Mouse (Mus musculus): ENCODE measurements around the gene Lrguk.

The Lrguk gene

DNA sequence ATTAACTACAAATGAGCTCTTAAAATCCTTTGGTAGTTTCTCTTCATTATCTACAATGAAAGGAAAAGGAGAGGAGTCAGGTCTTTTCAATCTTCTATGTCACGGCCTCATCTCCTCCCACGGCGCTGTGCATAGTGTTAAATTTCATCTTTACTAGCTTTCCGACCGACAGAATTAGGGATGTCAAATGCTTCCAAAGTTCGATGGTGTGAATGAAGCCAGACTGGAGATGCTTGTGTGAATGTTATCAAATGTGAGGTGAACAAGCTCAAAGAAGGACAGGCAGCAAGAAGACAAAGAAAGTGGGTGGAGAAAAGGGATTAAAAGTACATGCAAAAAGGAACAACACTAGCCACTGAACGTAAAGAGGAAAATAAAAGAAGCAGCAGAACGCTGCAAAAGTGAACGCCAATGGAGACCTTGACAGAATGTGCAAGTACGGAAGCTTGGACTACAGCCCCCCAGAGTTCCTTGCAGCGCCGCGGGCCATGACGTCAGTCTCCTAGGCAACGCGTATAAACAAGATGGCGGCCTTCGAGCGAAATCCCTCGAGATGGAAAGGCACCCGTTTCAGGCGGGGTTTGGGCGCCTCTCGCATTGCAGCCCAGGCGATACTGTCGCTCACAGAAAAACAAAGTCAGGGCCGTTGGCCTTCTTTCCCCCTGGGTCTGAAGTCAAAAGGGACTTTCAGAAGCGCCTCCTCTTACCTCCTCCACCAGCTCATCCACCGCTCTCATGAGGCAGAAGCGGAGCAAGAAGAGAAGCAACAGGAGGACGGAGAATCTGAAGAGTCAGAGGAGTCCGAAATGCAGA lies at the start of gene Lrguk:
Gene Lrguk (plus strand): TSS at position 516 of the 813 bp plus-strand sequence.
- ATAC-seq (ENCODE audit: low TSS enrichment), result peak; percentile 100

DNA sequence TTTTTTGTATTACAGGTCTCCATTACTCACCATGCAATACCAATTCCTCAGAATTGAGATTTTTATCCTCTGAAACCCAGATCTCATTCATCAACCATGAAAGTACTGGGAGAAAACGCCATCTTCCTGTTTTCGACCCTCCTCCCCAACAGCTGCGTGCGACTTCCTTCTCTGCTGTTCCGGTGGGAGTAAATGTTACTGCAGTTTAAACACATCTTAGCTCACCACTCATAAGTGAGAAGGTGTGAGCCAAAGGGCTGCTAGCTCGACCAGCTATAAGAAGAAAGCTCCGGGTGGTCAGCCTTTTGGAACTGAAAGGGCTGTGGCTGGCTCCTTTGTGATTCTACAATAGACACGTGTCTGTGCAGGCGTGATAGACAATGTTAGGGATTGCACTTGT lies 46.5 kb upstream of the Lrguk start:
- ATAC-seq (ENCODE audit: low TSS enrichment), result no peak

DNA sequence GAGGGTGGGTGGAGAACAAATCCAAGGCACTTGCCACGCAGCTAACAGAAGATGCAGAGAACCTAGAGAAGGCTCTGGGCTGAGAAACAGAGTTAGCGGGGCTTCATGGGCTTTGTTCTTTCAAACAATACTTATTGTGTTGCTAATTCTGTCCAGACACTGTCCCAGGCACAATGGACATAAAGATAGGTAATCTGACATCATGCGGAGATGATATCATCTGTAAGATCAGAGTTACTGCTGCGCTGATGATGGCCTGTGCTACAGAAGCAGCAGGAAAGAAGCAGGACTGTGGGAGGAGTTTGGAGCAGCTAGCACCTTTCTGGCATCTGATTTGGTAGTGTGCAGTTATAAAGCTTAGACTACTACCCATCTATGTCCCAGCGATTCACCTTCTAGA lies 42.1 kb upstream of the Lrguk start:
- ATAC-seq (ENCODE audit: low TSS enrichment), result no peak

DNA sequence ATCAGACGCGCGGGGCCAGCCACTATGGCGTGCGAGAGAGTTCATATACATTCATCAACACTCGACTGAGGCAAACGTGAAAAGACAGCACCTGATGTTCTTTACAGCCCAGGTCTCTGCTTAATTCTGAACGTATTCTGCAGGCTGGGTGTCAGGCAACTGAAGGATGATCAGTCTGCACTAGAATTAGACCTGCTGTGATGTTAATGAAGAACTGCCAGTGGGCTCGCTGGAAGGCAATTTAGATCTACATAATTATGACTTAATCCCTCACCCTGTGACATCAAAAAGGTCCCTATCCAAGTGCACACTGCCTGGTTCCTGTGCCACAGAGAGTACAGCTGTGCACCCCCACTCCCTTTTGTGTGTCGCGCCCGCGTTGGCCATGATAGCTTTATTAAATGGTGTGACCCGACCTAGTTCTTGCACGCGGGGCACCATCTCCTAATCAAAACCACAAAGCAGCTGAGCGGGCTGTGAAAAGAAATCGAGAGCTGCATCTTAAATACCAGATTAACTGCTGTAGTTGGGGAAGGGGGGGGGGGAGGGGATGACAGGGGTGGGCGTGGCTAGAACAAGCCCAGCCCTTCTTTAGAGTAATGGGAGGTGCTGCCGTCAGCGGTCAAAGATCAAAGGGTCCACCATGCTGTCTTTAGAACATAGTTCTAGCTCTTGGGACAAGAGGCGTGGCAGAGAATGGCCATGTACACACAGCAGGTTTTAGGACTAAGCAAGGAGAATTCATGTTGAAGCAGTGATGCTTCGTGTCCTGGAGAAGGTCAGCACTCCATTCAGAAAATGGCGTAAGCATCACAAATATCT lies 36.8 kb upstream of the Lrguk start:
- ATAC-seq (ENCODE audit: low TSS enrichment), result no peak

DNA sequence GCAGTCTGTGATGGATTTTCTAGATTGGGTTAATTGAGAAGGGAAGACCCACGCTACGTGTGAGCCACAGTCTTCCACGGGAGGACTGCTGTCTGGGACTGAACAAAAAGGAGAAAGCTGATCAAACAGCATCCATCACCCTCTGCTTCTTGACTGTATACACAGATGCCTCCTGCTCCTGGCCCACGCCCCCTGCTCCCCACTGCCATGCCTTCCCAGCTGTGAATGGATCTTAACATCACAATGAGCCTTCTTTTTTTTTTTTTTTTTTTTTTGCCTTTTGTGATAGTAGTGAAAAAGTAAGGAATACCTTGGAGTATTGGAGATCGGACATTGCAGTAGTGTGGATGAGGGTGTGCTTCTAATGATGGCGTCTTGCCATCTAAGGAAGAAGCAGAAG lies 35.4 kb upstream of the Lrguk start:
- ATAC-seq (ENCODE audit: low TSS enrichment), result no peak

DNA sequence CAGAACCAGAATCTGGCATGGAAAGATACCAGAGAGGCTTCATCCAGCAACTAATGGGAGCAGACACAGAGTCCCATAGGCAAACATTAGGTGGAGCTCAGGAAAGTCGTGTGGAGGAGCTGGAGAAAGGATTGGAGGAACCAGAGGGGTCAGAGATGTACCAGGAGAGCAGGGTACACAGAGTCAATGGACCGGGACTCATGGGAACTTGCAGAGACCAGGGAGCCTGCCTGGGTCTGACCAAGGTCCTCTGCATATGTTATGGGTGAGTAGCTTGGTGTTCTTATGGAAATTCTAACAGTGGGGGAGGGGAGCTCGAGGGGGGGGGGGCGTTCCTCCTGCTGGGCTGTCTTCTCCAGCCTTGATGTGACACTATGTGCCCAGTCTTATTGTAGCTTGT lies 30.7 kb upstream of the Lrguk start:
- ATAC-seq (ENCODE audit: low TSS enrichment), result no peak

DNA sequence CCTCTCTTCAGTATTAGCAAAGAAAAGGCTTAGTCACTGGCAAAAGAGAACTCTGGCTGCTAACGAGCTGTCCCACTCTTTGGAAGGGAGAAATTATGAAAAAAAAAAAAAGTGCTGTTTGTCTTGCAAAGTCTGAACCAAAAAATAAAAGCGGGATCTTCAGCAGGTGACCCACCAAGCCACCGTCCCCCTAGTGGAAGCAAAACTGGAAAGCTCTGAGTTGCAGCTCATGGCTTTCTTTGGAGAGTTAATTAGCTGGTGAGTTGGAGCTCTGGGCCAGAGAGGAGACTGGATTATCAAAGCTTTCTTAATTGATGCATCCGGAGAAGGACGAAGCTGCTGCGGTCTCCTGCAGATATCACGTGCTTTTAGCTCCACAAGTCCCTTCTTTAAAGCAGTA lies 29.7 kb upstream of the Lrguk start:
- no peak for ATAC-seq (ENCODE audit: low TSS enrichment)

DNA sequence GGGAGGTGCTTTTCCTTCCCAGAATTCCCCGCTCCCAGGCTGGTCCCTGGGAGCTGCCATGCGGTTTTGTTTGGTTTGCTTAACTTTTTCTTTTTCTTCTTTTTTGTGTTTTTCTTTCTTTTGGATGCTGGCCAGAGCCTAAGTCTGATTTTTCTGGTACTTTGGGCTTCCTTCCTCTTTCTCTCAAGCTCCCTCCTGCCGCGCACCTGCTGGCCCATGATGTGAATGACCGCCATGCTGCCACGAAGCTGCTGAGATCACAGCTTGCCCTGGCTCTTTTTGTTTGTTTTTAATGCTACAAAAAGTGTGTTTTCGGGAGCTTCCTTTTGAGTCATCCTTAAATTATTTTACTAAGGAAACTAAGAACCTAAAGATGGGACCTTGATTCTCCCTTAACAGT lies 28.6 kb upstream of the Lrguk start:
- ATAC-seq (ENCODE audit: low TSS enrichment), result no peak

DNA sequence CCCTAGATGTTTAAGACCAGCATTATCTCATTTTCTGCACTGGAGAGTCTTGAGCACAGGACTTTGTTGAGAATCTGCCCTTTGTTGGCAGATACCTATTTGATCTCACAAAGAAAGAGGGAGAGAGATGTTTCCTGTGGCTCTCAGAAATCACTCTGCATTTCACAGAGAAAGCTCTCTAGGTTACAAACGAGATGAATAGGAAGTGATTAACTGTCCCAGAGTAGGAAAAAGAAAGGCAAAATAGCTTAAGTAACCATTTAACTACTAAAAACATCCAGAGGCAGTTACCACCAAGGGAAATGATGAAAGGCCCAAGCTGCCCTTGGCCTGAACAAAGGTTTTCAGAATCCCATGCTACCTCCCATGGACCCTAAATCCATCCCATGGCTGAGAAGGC lies 26.2 kb upstream of the Lrguk start:
- ATAC-seq (ENCODE audit: low TSS enrichment), result no peak

DNA sequence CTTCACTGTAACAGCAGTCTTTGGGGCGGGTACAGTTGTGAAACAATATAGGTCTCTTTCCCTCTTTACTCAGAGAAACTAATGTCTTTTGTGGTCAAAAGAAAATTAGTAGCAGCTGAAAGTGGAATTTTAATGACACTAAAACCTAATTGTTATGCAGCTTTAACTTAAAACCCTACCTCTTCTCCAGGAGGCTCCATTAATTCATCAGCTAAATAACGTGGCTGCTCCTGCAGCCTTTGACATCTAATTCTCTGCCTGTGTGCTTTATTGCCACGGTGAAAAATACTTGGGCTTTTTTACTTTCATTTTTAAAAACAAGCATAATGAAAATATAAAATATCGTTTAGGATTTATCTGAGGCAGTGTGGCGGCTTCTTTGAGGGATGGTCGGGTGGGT lies 15.8 kb upstream of the Lrguk start:
- ATAC-seq (ENCODE audit: low TSS enrichment), result no peak

DNA sequence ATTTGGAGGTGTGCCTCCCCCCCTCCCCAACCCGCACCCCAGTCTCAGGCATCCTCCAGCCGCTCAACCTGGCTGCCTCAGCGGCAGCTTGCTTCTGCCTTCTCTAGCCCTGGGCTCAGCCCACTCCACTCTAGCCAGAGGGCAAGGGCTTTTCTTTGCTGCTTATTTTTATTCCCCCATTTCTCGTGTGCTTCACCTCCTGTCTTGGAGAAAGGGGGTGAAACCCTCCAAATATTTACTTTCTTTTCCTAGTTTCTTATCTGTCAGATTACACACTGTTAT lies 439 bp downstream of the Lrguk start:
- no peak; the same call in 1 of the 2 replicates for ATAC-seq (ENCODE audit: low TSS enrichment)

DNA sequence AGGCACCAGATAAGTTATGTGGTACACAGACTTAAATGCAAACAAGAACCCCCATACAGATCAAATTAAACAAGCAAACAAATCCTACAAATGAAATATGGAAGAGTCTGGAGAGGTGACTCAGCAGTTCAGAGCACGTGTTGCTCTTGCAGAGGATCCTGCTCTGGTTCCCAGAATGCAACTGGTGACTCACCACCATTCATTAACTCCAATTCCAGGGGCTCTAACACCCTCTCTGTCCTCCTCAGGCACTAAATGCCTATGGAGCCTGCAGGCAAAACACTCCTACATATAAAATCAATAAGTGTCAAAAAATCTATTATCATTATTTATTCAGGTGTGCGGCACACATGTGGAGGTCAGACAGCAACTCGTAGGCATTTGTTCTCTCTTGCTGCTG lies 4.8 kb downstream of the Lrguk start:
- no peak for ATAC-seq (ENCODE audit: low TSS enrichment)

DNA sequence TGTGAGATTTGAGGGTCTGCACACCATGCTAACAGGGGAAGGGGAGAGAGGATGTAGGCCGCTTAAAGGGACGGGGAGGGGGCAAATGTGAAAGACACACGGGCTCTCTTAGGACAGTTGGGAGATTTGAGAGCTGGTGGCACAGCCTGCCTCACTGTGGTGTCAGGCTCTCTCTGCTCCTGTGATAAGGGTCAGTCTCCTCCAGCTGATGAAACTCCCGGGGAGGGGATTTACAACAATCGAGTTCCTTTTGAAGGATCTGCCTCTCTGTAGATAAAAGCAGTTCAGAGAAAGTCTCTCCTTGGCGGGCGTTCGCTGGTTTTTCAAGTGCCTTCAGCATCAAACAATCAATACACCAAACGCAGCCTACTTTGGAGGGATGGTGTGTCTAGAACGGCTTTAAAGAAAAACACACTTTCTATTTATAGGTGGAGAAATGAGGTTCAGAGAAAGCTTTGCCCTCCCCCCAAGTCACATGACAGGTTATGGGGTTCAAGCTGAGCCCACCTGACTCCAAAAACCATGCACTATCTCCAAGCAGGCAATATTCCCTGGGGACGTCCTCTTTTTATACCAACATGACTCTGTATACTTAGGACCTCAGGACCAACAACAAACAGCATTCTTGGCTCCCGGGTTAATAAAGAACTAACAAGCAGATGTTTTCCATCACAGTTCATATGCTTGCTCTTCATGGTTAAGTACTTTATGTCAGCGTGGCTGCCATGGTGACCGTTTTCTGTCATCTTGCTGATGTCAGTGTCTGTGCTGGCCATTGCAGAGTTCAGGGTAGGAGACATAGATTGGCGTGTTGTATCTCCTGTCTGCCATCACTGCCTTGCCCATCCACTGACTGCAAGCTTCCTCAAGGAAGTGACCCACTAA lies 5.6 kb downstream of the Lrguk start:
- ATAC-seq (ENCODE audit: low TSS enrichment), result no peak

DNA sequence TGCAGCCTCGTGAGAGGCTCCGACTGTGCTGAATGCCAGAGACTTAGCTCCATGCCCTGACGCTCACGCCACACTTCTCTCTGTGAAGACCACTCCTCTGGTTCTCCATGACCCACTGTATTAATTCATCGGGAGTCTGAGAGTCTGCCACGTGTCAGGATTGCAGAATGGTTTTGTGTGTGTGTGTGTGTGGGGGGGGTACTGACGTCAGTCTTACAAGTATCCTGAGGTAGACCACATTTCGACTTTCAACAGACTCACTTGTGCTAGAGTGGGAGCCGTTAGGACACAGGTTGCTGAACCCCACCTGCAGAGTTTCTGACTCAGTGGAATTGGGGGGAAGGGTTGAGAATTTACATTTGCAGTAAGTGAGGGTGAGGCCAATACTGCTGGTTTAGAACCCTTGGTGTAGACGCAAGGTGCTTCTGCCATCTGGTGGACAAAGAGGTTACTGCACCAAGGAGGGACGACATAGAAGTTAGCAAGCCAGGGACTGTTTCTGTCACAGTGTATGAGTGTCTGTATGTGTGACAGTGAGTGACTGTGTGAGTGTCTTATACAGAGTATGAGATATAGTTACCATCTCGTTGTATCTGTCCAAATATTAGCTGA lies 11.5 kb downstream of the Lrguk start:
- ATAC-seq (ENCODE audit: low TSS enrichment), result peak; percentile 83

DNA sequence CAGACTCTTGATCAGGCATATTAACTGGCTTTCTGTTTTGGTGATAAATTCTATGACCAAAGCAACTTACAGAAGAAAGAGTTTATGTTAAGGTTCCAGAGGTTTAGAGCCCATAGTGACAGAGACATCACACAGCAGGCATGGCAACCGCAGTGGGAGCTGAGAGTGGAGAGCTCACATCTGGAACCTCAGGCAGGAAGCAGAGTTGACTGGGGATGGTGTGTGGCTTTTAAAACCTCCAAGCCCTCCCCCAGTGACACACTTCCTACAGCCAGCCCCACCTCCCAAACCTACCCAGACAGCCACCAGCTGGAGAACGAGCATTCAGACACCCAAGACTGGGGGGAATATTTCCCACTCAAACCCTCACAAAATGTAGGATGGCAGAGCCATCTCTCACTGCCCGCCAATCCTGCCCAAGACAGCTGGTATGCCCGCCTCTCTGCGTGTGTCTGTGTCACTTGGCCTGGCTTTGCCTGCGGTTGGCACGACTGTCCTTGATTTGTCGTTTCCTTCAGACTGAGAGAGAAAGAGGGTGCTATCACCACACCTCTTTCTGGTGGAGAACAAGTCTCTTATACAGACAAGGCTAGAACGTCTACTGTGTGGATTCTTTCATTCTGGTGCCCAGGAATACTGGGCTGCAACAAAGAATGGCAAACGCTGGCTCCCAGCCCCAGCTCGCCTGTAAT lies 12.5 kb downstream of the Lrguk start:
- 0 out of 2 replicates have a peak, but pooled peaks have one; percentile 15 for ATAC-seq (ENCODE audit: low TSS enrichment)

DNA sequence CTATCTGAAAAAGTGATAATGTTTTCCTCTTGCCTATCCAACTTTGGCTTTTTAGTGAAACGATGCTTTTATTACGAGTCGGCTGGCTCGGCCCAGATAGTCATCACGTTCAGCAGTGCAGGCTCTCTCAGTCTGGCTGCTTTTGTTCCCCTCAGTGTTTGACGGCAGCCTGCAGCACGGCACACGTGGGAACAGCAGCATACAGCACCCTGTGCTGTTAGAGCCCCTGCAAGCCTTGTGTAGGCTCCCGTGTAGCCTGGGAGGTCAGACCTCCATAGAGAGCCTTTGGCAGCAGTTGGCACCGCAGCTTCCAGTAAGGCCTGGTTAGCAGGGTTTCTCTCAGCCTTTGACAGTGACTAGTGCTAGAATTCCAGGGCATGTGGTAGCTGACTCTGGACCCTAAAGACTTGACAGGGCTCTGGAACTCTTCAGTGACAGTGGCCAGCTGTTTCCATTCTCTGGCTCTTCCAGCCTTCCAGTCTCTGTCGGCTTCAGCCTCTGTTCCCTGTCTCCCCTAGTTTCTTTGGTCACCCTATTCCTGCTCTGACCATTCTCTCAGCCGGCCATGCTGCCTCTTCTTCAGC lies 15.1 kb downstream of the Lrguk start:
- ATAC-seq (ENCODE audit: low TSS enrichment), result no peak

DNA sequence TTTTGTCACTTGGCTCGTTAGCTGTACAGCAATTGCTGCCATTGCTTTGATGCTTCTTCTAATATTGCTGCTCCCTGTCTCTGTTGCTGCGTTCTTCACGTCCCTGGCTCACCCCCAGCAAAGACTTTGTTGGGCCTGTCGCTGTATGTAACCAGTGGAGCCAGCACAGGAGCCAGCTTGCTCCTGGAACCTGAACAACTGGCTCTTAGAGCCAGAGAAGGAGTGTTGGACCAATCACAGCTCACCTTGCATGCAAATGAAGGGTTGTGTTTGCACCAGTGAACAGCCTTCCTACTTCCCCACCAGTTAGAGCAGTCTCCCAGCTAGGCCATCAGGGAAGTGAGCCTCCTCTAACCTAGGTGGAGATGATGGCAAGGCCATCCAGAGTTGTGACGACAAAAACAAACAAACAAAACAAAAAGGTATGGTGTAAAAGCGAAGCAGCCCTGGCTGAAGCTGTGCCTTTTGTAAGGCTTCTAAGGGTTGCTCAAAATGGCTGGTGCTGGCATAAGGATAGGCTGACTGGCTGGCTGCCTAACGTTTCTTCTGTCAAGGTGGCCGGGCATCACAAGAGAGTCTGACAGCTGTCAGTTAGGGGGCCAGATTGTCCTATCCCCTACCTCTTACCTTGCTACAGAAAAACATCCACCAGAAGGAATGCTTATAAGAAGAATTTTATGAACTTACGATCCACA lies 15.7 kb downstream of the Lrguk start:
- no peak for ATAC-seq (ENCODE audit: low TSS enrichment)

DNA sequence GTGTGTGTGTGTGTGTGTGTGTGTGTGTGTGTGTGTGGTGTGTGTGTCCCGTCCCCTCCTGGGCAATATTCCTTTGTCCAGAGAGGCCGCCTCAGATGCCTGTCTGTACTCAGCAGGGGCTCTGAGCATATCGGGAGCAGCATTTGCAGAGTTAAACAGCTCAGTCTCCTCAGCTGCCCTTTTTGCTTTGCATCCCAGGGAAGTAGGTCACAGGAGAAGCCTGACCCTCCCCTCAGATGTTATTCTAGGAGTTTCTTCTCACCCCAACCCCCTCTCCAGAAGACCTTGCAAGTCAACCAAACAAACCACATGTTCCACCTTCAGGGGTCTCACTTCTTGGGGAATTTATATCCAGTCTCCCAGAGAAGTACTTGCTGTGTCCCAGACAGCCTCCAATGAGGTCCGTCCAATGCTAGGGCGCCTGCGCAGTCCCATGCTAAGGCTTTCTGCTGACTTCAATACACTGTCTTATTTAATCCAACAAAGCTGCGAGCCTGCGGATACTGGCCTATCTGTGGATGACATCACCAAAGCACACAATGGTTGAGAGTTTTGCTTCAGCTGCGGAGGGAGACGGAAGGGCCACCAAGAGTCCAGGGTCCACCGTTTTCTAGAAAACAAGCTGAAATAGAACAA lies 17.4 kb downstream of the Lrguk start:
- peak; percentile 38; the same call in 1 of the 2 replicates for ATAC-seq (ENCODE audit: low TSS enrichment)

DNA sequence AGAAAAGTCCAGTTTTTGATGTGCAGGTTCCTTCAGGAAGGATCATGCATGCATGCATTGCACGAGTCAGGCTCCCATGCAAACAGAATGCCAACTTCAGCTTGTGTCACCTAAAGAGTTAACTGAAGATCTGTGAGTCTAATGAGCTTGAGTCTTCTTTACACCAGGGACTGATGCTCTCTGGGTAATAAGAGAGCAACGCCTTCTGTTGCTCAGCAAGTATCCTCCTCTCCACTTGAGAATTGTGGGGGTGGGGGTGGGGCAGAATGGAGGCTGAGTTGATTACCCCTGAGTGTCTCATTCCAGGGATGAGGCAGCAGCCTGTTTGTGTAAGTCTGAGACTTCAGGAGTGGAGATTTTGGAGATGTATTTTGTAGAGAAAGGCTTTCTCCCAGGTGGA lies 20.2 kb downstream of the Lrguk start:
- ATAC-seq (ENCODE audit: low TSS enrichment), result no peak

DNA sequence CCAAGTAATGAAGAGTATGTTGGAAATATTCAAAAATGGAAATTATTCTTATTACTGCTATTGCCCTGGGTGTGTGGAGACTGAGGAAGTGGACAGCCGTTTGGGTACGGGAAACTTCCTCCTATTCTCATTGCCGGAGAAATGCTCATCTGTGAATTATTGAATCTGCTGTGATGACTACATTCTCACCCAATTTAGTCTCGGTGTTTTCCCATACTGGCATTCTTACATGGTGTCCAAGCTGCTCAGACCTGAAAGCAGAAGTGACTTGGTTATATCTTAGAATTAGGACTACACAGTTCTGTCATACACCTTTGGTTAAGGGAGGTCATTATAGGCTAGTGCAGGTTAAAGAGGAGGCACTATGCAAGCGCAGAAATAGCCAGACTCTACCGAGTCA lies 30.5 kb downstream of the Lrguk start:
- no peak for ATAC-seq (ENCODE audit: low TSS enrichment)

Measured in frontal cortex, adult (tissue).